Mouse (Mus musculus) stomach, postnatal 0 days (tissue): Measurements from ENCODE around the gene Rps6ka1.

Experiments
- CTCF ChIP-seq: IDR thresholded peaks from 2 replicates; pipeline ENCODE4 v1.5.1; 2016; ENCODE audit warnings: antibody characterized with exemption, low read depth, mild to moderate bottlenecking, moderate library complexity
- EP300 ChIP-seq: optimal IDR thresholded peaks from 2 replicates; pipeline ENCODE3; 2016; ENCODE audit warnings: antibody characterized with exemption

GRCm38 (mm10) chr4:133907086-133907485, 19.5 kb upstream of the Rps6ka1 start:
- TF ChIP-seq CTCF (no peak), EP300 (no peak)
